Mouse (Mus musculus) hindbrain, embryonic 13.5 days (tissue): ENCODE results near the gene Map2k5. TPM values are rescaled to one million over a fixed set of nuclear protein-coding genes. Genes with fewer than 3 reads are reported as not detected.

Experiments
- ATAC-seq: fragments of 200-750 bp; cut with Nextera tagmentation; 2 replicates; pipeline ENCODE4 v1.8.0; 2017; ENCODE audit warnings: moderate TSS enrichment; ENCODE audit not compliant: low FRiP score
- H3K27ac ChIP-seq: fragments of 300-500 bp; sonication (generic); 2 replicates; pipeline ENCODE4 v1.5.1; 2015; ENCODE audit warnings: inconsistent platforms, mild to moderate bottlenecking, moderate library complexity
- H3K27me3 ChIP-seq: fragments of 300-500 bp; sonication (generic); 2 replicates; pipeline ENCODE4 v1.6.1; 2015; ENCODE audit warnings: mild to moderate bottlenecking, inconsistent platforms
- H3K36me3 ChIP-seq: fragments of 300-500 bp; sonication (generic); 2 replicates; pipeline ENCODE4 v1.6.1; 2015; ENCODE audit warnings: mild to moderate bottlenecking, inconsistent platforms
- H3K4me1 ChIP-seq: fragments of 300-500 bp; sonication (generic); replicated peaks from 2 replicates; pipeline ENCODE4 v1.6.1; 2015; ENCODE audit warnings: inconsistent platforms
- H3K4me2 ChIP-seq: fragments of 300-500 bp; sonication (generic); 2 replicates; pipeline ENCODE4 v1.6.1; 2015; ENCODE audit warnings: inconsistent platforms, mild to moderate bottlenecking, moderate library complexity
- H3K4me3 ChIP-seq: fragments of 300-500 bp; sonication (generic); 2 replicates; pipeline ENCODE4 v1.5.1; 2015; ENCODE audit warnings: mild to moderate bottlenecking, inconsistent platforms
- H3K9ac ChIP-seq: fragments of 300-500 bp; sonication (generic); 2 replicates; pipeline ENCODE4 v1.6.1; 2015; ENCODE audit warnings: mild to moderate bottlenecking, inconsistent platforms
- H3K9me3 ChIP-seq: fragments of 300-500 bp; sonication (generic); 2 replicates; pipeline ENCODE4 v1.6.1; 2016; ENCODE audit warnings: inconsistent platforms
- WGBS: fragments of 180-500 bp; shearing (Covaris S2); methylation state at CpG from one replicate; pipeline ENCODE4 v1.1.7; 2015; 5-methylcytosine and 5-hydroxymethylcytosine counted together
- polyA plus RNA-seq: library from polyadenylated mRNA; unstranded; fragments of >200 nt; fragmentation: Nextera tagmentation; extraction: Ambion mirVana; gene quantifications from 2 replicates; pipeline ENCODE4 v1.2.1, GENCODE M21; 2015

Map2k5 gene
- polyA plus RNA-seq, 1 experiment from 2014 or later: 37.4 TPM

DNA sequence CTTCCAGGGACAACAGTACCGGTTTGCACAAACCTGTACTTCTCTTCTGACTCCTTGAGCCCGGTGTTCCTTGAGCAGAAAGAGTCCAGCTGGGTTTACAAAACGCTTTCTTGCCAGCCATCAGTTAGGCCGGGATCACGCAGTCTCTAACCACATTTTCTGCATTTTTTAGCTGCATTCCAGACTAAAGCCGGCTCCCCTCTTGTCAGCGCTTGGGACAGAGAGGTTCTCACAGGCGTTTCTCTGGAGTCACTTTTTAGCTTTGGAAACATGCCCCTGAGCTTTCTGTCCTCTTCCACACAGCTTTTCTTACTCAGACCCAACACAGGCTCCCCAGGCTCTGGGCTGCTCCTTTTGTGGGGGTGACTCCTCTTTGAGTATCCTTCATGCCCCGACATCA, 230.4 kb downstream of the Map2k5 start:
- Histone ChIP-seq H3K27ac (peak overlapping the region; percentile 92), H3K27me3 (peaks cover 100% of the 10 kb centered on the region), H3K4me3 (peak overlapping the region; percentile 51), H3K9ac (peak overlapping the region; percentile 85), H3K4me1 (peaks cover 92% of the 10 kb centered on the region), H3K9me3 (no peaks in the 10 kb centered on the region), H3K4me2 (peak overlapping the region; percentile 67), H3K36me3 (no peaks in the 10 kb centered on the region)
- no peak for ATAC-seq
- 0% methylated on average over 9 of the region's 9 CpGs for WGBS

DNA sequence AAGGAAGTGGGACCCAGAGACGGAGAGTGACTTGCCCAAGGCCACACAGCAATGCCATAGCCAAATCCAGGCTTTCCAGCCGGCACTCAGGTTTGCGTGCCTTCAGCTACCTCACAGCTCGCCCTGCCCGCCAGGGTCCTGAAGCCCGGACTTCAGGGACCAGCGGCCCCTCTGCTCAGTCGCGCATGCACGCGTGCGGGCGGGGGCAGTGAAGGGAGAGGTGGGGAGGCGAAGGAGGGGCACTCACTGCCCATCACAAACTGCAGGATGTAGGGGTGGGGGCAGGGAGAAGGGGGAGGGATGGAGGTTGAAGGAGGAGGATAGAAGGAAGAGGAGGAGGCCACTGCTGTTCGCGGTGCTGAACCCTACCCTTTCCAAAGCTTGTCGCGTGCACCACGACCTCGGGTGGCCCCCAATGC, 230.8 kb downstream of the Map2k5 start:
- WGBS: under 1% methylated on average over 20 of the region's 20 CpGs
- H3K9me3 ChIP-seq: no peaks in the 10 kb centered on the region
- no peaks in the 10 kb centered on the region for H3K36me3 ChIP-seq
- ATAC-seq: 0 out of 2 replicates have a peak, but pooled peaks have one; percentile 29
- H3K4me3 ChIP-seq: peak overlapping the region; percentile 51
- H3K4me1 ChIP-seq: peaks cover 92% of the 10 kb centered on the region
- H3K9ac ChIP-seq: peak overlapping the region; percentile 85
- peaks cover 100% of the 10 kb centered on the region for H3K27me3 ChIP-seq
- H3K4me2 ChIP-seq: peak overlapping the region; percentile 67
- peak overlapping the region; percentile 92 for H3K27ac ChIP-seq

DNA sequence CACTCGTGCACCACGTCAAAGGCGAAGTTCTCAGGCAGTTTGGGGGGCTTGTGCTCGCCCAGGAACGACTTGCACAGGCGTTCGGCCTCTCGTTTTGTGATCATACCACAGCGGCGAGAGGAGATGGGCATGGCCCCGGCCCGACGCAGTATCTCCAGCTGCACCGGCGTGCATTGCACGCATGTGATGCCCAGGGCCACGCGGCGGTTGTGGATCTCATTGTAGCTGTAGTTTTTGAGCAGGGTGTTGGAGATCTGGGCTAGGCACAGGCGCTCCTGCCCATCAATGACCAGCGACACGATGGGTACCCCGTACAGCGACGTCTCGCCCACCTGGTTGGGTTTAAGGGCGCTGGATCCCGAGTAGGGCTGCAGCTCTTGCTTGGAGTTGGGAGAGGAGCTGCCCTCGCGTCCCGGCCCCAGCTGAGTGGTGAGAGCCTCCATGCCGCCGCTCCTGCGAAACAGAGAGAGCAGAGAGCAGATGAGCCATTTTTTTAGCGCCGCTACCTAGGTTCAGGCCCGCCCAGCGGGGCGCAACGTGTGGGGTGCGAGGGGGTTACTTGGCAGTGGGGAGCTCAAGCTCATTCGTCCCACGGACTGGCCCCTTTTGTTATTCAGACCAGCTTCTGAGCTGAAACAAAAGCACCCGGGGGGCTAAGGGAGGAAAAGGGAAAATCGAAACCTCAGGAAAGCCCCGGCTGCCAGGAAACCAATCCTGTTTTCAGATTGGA, 231.4 kb downstream of the Map2k5 start:
- Histone ChIP-seq H3K4me3 (peak overlapping the region; percentile 51), H3K9me3 (no peaks in the 10 kb centered on the region), H3K27ac (peak overlapping the region; percentile 92), H3K9ac (peak overlapping the region; percentile 85), H3K27me3 (peaks cover 100% of the 10 kb centered on the region), H3K36me3 (no peaks in the 10 kb centered on the region), H3K4me2 (peak overlapping the region; percentile 67), H3K4me1 (peaks cover 92% of the 10 kb centered on the region)
- no peak for ATAC-seq
- under 1% methylated on average over 46 of the region's 46 CpGs for WGBS

DNA sequence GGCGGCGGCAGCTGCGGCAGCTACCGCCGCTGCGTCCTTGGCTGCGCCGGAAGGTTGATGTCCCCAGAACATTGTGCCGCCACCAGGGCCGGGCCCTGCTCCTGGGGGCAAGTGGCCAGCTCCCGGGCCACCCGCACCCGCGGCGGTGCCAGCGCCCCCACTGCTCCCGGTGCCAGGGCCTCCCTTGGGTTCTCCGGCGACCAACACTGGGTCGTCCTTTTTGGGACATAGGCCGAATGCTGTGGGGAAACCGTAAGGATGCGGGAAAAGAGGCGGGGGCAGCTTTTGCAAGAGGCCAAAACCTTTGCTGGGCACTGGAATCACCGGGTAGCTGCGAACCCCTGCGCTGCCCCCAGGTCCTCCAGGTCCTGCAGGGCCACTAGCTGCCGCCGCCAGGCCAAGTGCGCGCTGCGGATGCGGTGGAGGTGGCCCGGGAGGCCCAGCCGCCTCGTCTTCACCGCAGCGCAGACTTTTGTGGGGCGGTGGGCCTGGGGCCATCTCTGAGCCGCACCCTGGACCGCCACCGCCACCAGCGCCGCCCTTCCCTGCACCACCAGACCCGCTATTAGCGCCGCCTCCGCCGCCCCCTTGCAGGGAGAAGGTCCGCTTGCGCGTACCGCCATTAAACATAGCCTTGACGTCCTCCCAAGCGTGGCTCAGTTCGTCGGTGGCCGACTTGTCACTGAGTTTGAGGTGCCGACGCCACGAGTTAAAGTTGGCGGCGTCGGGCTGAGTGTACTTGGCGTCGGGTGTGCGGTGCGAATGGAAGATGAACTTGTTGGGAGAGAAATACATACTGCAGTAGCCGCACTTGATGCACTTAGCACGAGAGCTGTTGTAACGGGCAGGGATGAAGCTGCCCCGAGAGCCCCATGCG, 232.2 kb downstream of the Map2k5 start:
- Histone ChIP-seq H3K4me3 (peak overlapping the region; percentile 51), H3K4me2 (peak overlapping the region; percentile 67), H3K27me3 (peaks cover 100% of the 10 kb centered on the region), H3K9ac (peak overlapping the region; percentile 85), H3K9me3 (no peaks in the 10 kb centered on the region), H3K27ac (peak overlapping the region; percentile 92), H3K36me3 (no peaks in the 10 kb centered on the region), H3K4me1 (peaks cover 89% of the 10 kb centered on the region)
- under 1% methylated on average over 64 of the region's 73 CpGs for WGBS
- ATAC-seq: no peak

DNA sequence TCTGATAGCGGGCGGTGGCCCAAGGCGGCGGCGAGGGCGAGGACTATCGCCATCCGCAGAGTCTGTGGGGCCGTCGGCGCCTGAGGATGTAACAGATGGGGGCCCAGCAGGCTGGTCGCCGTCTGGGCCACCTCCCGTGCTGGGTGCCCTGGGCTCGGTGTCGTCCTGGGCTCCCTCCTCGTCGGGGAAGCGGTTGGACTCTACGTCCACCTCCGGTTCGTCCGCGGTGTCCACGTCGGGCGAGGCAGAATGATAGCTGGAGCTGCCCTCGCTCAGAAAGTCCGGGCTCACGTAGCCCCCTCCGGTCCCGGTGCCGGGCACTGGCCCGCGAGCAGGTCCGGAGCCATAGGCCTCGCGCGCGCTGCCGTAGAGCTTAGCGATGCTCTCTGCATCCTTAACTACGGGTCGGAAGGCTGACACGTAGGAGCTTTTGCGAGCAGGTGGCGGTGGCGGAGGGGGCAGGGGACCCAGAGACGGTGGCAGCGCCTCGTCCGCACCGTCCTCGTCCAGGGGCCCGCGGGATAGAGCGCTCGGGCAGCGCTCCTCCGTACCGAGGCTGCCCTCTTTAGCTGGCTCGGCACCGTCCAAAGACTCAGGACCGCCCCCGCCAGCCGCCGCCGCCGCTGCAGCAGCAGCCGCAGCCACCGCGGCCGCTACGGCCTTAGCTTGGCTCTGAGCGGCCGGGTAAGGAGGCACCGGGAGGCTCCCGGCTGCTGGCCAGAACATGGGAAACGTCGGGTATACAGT, 233.0 kb downstream of the Map2k5 start:
- Histone ChIP-seq H3K9me3 (no peaks in the 10 kb centered on the region), H3K27me3 (peaks cover 100% of the 10 kb centered on the region), H3K9ac (peak overlapping the region; percentile 85), H3K27ac (peak overlapping the region; percentile 92), H3K4me3 (peak overlapping the region; percentile 51), H3K4me2 (peak overlapping the region; percentile 67), H3K36me3 (no peaks in the 10 kb centered on the region), H3K4me1 (peaks cover 87% of the 10 kb centered on the region)
- WGBS: 2% methylated on average over 77 of the region's 80 CpGs
- ATAC-seq: no peak

DNA sequence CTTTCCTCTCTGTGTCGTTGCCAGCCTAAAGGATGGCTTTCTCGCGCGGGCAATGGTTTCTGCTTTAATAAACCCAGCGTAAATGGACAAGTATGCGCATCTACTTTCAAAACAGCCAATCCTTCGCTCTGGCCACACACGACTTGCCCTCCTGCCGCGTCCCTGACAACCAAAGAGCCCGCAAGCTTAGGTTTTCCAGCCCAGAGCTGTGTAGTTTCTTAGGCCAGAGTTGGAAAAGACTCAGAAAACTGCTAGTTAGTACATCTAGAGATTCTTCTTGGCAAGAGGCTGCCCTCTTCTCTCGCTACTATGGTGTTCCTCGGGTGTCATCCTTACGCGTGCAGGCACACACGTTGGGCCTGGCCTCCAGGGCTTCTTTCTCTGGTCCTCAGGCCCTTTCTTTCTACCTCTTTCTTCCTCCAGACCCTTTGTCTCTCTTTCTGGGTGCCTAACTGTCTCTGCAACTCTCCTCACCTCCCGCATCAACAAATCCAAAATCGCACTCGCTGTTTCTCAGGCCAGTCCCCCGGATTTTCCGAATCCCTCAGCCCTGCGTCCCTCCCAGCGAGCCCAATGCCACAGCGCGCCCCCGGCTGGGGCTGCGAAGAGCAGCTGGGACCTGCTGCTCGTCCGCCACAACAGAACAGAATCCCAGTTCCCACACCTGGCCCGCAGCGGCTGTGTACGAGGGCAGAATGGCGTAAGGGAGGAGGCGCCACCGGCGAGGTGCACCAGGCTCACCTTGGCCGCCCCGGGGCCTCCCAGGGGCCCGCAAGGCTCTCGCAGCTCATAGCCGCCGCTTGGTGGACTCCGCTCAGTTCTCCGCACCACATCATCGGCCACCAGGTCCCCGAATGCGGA, 233.8 kb downstream of the Map2k5 start:
- Histone ChIP-seq H3K9ac (peak overlapping the region; percentile 85), H3K36me3 (no peaks in the 10 kb centered on the region), H3K4me2 (peak overlapping the region; percentile 67), H3K27ac (peak overlapping the region; percentile 92), H3K4me3 (peak overlapping the region; percentile 51), H3K27me3 (peaks cover 100% of the 10 kb centered on the region), H3K9me3 (no peaks in the 10 kb centered on the region), H3K4me1 (peaks cover 80% of the 10 kb centered on the region)
- WGBS: under 1% methylated on average over 47 of the region's 47 CpGs
- ATAC-seq: no peak

DNA sequence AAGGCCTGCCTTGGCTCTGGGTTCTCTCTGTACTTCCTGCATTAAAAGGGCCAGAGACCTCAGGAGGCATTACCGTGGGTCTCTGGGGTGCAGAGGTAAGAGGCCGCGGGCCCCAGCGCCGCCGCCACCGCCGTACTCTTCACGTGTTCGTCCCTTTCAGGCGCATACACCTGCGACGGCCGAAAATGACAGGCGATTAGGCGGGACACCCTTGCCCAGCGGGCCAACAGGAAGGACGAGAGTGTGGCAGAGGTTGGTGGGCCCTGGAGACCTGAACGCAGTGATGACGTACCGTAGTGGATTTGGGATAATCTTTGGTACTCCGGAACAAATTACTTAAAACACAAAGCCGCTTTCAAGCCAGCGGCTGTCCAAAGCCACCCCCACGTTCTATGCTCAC, 234.5 kb downstream of the Map2k5 start:
- 1% methylated on average over 25 of the region's 25 CpGs for whole genome bisulfite sequencing
- H3K4me3 ChIP-seq: peak overlapping the region; percentile 51
- H3K27ac ChIP-seq: peak overlapping the region; percentile 92
- H3K36me3 ChIP-seq: no peaks in the 10 kb centered on the region
- peak overlapping the region; percentile 67 for H3K4me2 ChIP-seq
- H3K9ac ChIP-seq: peak overlapping the region; percentile 85
- no peak for ATAC-seq
- no peaks in the 10 kb centered on the region for H3K9me3 ChIP-seq
- H3K27me3 ChIP-seq: peaks cover 100% of the 10 kb centered on the region
- peaks cover 80% of the 10 kb centered on the region for H3K4me1 ChIP-seq

DNA sequence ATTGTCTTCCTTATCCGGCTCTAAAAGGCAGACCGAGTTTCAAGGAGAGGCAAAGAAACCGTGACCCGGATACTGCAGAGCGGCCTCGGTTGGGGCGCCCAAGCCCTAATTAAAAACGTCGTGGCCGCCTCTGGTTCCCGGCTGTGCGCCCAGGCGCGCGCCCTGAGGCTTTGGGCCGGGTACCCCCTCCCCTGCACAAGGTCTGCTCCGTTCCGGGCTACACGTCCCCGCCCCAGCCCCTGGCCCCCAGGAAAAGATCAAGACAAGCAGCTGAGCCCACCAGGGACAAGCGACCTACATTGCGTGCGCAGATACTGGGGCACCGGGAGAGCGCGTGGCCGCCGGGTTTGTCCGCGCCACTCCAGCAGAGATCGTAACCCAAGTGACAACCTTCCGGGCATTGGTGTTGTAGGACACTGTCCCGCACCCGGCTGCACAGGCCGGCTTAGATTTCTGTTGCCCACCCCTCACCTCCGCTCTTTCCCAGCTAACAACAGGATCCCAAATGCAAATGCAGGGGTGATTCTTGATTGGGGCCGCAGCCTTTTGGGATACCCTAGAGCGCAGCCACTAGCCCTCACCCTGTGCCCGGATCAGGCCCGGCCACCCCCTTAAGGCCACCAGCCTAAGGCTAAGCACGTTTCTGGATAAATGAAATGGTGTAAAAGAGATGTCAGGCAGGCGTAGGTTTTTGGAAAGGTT, 235.2 kb downstream of the Map2k5 start:
- peak overlapping the region; percentile 51 for H3K4me3 ChIP-seq
- peaks cover 99% of the 10 kb centered on the region for H3K27me3 ChIP-seq
- ATAC-seq: no peak
- WGBS: 1% methylated on average over 42 of the region's 42 CpGs
- H3K4me2 ChIP-seq: peak overlapping the region; percentile 67
- peak overlapping the region; percentile 85 for H3K9ac ChIP-seq
- H3K36me3 ChIP-seq: no peaks in the 10 kb centered on the region
- H3K9me3 ChIP-seq: no peaks in the 10 kb centered on the region
- H3K4me1 ChIP-seq: peaks cover 83% of the 10 kb centered on the region
- H3K27ac ChIP-seq: peak overlapping the region; percentile 92

DNA sequence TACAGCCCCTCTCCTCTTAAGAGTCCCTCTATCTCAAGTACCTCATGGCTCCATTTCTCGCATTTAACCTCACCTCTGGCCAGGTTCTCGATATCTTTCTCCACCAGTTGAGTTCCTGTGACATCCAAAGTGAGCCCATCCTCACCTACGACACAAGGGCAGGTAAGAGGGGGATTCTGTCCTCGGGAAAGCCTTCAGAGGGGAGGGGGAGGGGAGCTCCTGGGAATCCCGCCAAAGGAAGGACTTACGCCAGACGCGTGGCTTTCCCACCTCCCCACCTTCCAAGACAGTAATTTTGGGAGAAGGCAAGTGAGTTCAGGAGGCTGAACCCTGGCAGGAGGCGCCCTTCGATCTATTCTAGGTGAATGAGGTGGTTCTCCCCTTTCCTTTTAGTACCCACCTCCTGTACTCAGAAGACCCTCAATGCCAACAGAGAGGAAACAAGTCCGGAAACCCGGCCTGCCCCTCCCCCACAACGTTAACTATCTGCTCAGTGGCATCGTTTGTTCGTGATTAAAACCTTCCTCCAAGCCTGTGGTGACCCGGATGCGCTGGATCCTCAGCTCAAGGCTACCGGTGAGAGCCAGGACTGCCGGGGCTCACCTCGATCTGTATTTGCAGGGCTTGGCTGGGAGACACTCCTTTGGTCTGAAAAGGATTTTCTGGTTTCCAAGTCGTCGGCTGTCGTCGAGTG, 235.9 kb downstream of the Map2k5 start:
- Histone ChIP-seq H3K9ac (peak overlapping the region; percentile 85), H3K36me3 (no peaks in the 10 kb centered on the region), H3K9me3 (no peaks in the 10 kb centered on the region), H3K4me2 (peak overlapping the region; percentile 67), H3K4me3 (peak overlapping the region; percentile 51), H3K4me1 (peaks cover 83% of the 10 kb centered on the region), H3K27ac (peak overlapping the region; percentile 92), H3K27me3 (peaks cover 99% of the 10 kb centered on the region)
- no peak for ATAC-seq
- WGBS: 2% methylated on average over 24 of the region's 24 CpGs

DNA sequence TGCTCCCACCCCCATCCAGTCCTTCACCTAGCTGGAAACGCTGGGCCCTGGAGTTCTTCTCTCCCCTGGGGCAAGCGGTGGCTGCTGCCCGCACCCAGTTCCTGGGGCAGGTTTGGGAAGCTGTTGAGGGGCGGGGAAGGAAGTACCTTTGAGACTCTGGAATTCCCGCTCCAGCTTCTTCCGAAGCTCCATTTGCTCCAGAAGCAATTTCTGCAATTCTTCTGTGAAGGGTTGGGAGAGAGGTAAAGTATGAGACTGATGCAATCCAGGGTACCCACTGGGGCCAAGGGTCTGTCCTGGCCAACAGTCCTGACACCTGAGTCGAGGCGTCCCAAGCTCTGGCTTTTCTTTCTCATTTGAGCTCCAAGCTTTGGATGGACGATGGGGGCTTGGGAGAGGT, 237.5 kb downstream of the Map2k5 start:
- H3K4me1 ChIP-seq: peaks cover 80% of the 10 kb centered on the region
- peak overlapping the region; percentile 32 for H3K4me3 ChIP-seq
- H3K27ac ChIP-seq: peak overlapping the region; percentile 70
- WGBS: 0% methylated on average over 9 of the region's 9 CpGs
- no peaks in the 10 kb centered on the region for H3K9me3 ChIP-seq
- H3K36me3 ChIP-seq: no peaks in the 10 kb centered on the region
- peaks cover 97% of the 10 kb centered on the region for H3K27me3 ChIP-seq
- ATAC-seq: no peak
- peak overlapping the region; percentile 58 for H3K9ac ChIP-seq
- H3K4me2 ChIP-seq: peak overlapping the region; percentile 67
